Mouse (Mus musculus): ENCODE data around the gene Mecom.

- TF ChIP-seq POLR2A (IDR thresholded peaks at IDR 0.05; ENCODE audit: low read depth, low read length) (no peak), CTCF (IDR thresholded peaks at IDR 0.05; ENCODE audit: extremely low read depth, insufficient read depth, insufficient read length, insufficient replicate concordance) (no peak)
Measured at GRCm38 (mm10) chr3:30588865-30589264, 41.1 kb upstream of the Mecom start.
